Mouse (Mus musculus): ENCODE measurements around the gene Tcerg1l. TPM values are rescaled to one million over a fixed set of nuclear protein-coding genes. Genes with fewer than 3 reads are reported as not detected.

The Tcerg1l gene
- polyA plus RNA-seq, 1 experiment from 2014 or later = 1.4 TPM

- H3K27ac ChIP-seq = no peak overlapping the region
- no peaks in the 10 kb centered on the region for H3K9me3 ChIP-seq
- WGBS = 73% methylated on average over 4 of the region's 4 CpGs
- no peaks in the 10 kb centered on the region for H3K27me3 ChIP-seq (ENCODE audit: insufficient read depth, poor library complexity, severe bottlenecking)
- no peaks in the 10 kb centered on the region for H3K36me3 ChIP-seq
- H3K4me1 ChIP-seq = no peaks in the 10 kb centered on the region
- H3K4me3 ChIP-seq = no peak overlapping the region
- no peak for DNase-seq (ENCODE audit: low spot score)
Observed at GRCm38 (mm10) chr7:138338451-138338850, 59.1 kb downstream of the Tcerg1l start.

GRCm38 (mm10) chr7:138337946-138338345 lies 59.6 kb downstream of the Tcerg1l start:
- Histone ChIP-seq H3K4me1 (no peaks in the 10 kb centered on the region), H3K27ac (no peak overlapping the region), H3K27me3 (ENCODE audit: insufficient read depth, poor library complexity, severe bottlenecking) (no peaks in the 10 kb centered on the region), H3K9me3 (no peaks in the 10 kb centered on the region), H3K36me3 (no peaks in the 10 kb centered on the region), H3K4me3 (no peak overlapping the region)
- DNase-seq (ENCODE audit: low spot score) = no peak
- 63% methylated on average over 5 of the region's 5 CpGs for WGBS

- no peak for DNase-seq (ENCODE audit: low spot score)
- WGBS = 84% methylated on average over 4 of the region's 4 CpGs
- Histone ChIP-seq H3K27ac (no peak overlapping the region), H3K27me3 (ENCODE audit: insufficient read depth, poor library complexity, severe bottlenecking) (peaks cover 9% of the 10 kb centered on the region; the same call in 1 of the 2 replicates), H3K9me3 (no peaks in the 10 kb centered on the region), H3K4me1 (no peaks in the 10 kb centered on the region), H3K4me3 (no peak overlapping the region), H3K36me3 (no peaks in the 10 kb centered on the region)
Observed at GRCm38 (mm10) chr7:138332504-138333168, 64.9 kb downstream of the Tcerg1l start.

DNA sequence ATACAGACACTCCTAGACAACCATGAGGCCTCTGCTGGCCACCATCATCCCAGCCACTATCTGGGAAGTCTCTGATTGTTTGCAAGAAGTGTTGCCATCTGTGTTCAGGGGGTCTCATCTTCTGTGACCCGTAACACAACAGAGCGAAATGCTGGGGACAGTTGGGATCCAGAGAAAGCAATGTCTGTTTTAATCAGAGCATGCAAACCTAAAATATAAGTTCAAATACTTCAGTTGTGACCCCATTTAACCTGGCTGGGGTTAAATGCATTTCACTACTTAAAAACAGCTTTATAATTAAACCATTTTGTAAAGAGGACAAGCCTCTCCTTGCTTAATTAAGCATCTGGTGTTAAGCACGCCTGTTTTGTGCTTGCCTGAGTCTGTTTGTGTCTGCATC lies 66.3 kb downstream of the Tcerg1l start:
- H3K27ac ChIP-seq = no peak overlapping the region
- H3K4me1 ChIP-seq = no peaks in the 10 kb centered on the region
- H3K36me3 ChIP-seq = no peaks in the 10 kb centered on the region
- WGBS = 66% methylated on average over 3 of the region's 3 CpGs
- DNase-seq (ENCODE audit: low spot score) = no peak
- no peaks in the 10 kb centered on the region for H3K9me3 ChIP-seq
- peaks cover 9% of the 10 kb centered on the region; the same call in 1 of the 2 replicates for H3K27me3 ChIP-seq (ENCODE audit: insufficient read depth, poor library complexity, severe bottlenecking)
- no peak overlapping the region for H3K4me3 ChIP-seq

GRCm38 (mm10) chr7:138328637-138329036 lies 68.9 kb downstream of the Tcerg1l start:
- no peak overlapping the region for H3K4me3 ChIP-seq
- no peak for DNase-seq (ENCODE audit: low spot score)
- no peak overlapping the region for H3K27ac ChIP-seq
- 87% methylated on average over 6 of the region's 6 CpGs for WGBS
- H3K27me3 ChIP-seq (ENCODE audit: insufficient read depth, poor library complexity, severe bottlenecking) = peaks cover 9% of the 10 kb centered on the region; the same call in 1 of the 2 replicates
- no peaks in the 10 kb centered on the region for H3K36me3 ChIP-seq
- no peaks in the 10 kb centered on the region for H3K9me3 ChIP-seq
- H3K4me1 ChIP-seq = no peaks in the 10 kb centered on the region

- Histone ChIP-seq H3K27ac (no peak overlapping the region), H3K4me1 (no peaks in the 10 kb centered on the region), H3K4me3 (no peak overlapping the region), H3K9me3 (no peaks in the 10 kb centered on the region), H3K36me3 (no peaks in the 10 kb centered on the region), H3K27me3 (ENCODE audit: insufficient read depth, poor library complexity, severe bottlenecking) (peaks cover 9% of the 10 kb centered on the region; the same call in 1 of the 2 replicates)
- 68% methylated on average over 3 of the region's 3 CpGs for WGBS
- no peak for DNase-seq (ENCODE audit: low spot score)
Observed at GRCm38 (mm10) chr7:138326760-138327159, 70.8 kb downstream of the Tcerg1l start.

DNA sequence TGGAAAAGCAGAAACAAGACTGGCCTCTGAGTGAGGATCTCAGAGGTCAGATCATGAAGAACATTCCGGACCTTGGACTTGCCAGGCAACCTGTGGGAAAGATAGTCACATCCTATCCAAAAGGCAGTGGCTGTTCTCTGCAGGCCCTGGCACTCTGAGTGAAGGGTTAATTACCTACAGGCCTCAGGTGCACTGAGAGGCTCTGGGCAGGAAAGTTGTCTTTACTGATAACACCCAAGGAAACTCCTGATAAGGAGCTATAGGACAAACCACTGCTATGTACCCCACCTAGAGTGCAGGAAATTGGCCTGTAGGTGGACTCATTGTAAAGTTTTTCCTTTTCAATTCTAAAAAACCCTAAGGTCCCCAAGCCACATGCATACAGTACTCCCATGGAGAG lies 83.8 kb downstream of the Tcerg1l start:
- Histone ChIP-seq H3K9me3 (no peaks in the 10 kb centered on the region), H3K27me3 (ENCODE audit: insufficient read depth, poor library complexity, severe bottlenecking) (no peaks in the 10 kb centered on the region), H3K4me3 (no peak overlapping the region), H3K36me3 (no peaks in the 10 kb centered on the region), H3K4me1 (no peaks in the 10 kb centered on the region), H3K27ac (no peak overlapping the region)
- DNase-seq (ENCODE audit: low spot score) = no peak
- WGBS = 87% methylated on average over 1 of the region's 1 CpGs

GRCm38 (mm10) chr7:138306126-138306525 lies 91.4 kb downstream of the Tcerg1l start:
- Histone ChIP-seq H3K4me3 (no peak overlapping the region), H3K9me3 (no peaks in the 10 kb centered on the region), H3K27ac (no peak overlapping the region), H3K36me3 (no peaks in the 10 kb centered on the region), H3K4me1 (no peaks in the 10 kb centered on the region), H3K27me3 (ENCODE audit: insufficient read depth, poor library complexity, severe bottlenecking) (no peaks in the 10 kb centered on the region)
- no peak for DNase-seq (ENCODE audit: low spot score)
- WGBS = 82% methylated on average over 3 of the region's 3 CpGs

- H3K9me3 ChIP-seq = no peaks in the 10 kb centered on the region
- H3K4me3 ChIP-seq = no peak overlapping the region
- H3K27ac ChIP-seq = no peak overlapping the region
- 0 out of 2 replicates have a peak, but pooled peaks cover 4% of the 10 kb centered on the region for H3K27me3 ChIP-seq (ENCODE audit: insufficient read depth, poor library complexity, severe bottlenecking)
- 74% methylated on average over 5 of the region's 5 CpGs for WGBS
- H3K36me3 ChIP-seq = no peaks in the 10 kb centered on the region
- peaks cover 5% of the 10 kb centered on the region; the same call in 1 of the 2 replicates for H3K4me1 ChIP-seq
- no peak for DNase-seq (ENCODE audit: low spot score)
Observed at GRCm38 (mm10) chr7:138284790-138285189, 112.7 kb downstream of the Tcerg1l start.

- Histone ChIP-seq H3K36me3 (no peaks in the 10 kb centered on the region), H3K4me1 (no peaks in the 10 kb centered on the region), H3K27me3 (ENCODE audit: insufficient read depth, poor library complexity, severe bottlenecking) (no peaks in the 10 kb centered on the region), H3K27ac (no peak overlapping the region), H3K4me3 (no peak overlapping the region), H3K9me3 (no peaks in the 10 kb centered on the region)
- DNase-seq (ENCODE audit: low spot score) = no peak
- 72% methylated on average over 1 of the region's 1 CpGs for WGBS
Observed at GRCm38 (mm10) chr7:138275263-138275662, 122.3 kb downstream of the Tcerg1l start.

GRCm38 (mm10) chr7:138271328-138271727 lies 126.2 kb downstream of the Tcerg1l start:
- Histone ChIP-seq H3K27ac (no peak overlapping the region), H3K36me3 (no peaks in the 10 kb centered on the region), H3K9me3 (no peaks in the 10 kb centered on the region), H3K4me3 (no peak overlapping the region), H3K27me3 (ENCODE audit: insufficient read depth, poor library complexity, severe bottlenecking) (0 out of 2 replicates have a peak, but pooled peaks cover 4% of the 10 kb centered on the region), H3K4me1 (no peaks in the 10 kb centered on the region)
- WGBS = 87% methylated on average over 7 of the region's 7 CpGs
- no peak for DNase-seq (ENCODE audit: low spot score)

DNA sequence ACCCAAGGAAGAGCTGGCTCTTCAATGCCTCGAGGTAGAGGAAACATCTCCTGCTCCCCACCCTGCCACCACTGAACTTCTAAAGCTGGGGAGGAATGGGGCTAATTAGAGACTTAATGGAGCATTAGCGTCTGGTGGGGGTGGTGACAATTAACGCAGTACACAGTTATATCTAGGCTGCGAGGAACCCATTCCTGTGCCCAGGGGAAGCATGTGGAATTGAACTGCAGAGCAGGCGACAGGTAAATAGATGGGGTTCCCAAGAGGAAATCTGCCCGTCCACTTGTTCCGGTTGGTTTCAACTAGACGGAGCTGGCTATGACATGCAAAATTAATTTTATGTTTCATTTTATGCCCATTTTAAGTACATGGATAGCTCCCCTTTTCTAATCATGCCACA lies 128.1 kb downstream of the Tcerg1l start:
- Histone ChIP-seq H3K4me3 (no peak overlapping the region), H3K36me3 (no peaks in the 10 kb centered on the region), H3K4me1 (no peaks in the 10 kb centered on the region), H3K27ac (no peak overlapping the region), H3K27me3 (ENCODE audit: insufficient read depth, poor library complexity, severe bottlenecking) (0 out of 2 replicates have a peak, but pooled peaks cover 4% of the 10 kb centered on the region), H3K9me3 (no peaks in the 10 kb centered on the region)
- no peak for DNase-seq (ENCODE audit: low spot score)
- 85% methylated on average over 8 of the region's 8 CpGs for WGBS

DNA sequence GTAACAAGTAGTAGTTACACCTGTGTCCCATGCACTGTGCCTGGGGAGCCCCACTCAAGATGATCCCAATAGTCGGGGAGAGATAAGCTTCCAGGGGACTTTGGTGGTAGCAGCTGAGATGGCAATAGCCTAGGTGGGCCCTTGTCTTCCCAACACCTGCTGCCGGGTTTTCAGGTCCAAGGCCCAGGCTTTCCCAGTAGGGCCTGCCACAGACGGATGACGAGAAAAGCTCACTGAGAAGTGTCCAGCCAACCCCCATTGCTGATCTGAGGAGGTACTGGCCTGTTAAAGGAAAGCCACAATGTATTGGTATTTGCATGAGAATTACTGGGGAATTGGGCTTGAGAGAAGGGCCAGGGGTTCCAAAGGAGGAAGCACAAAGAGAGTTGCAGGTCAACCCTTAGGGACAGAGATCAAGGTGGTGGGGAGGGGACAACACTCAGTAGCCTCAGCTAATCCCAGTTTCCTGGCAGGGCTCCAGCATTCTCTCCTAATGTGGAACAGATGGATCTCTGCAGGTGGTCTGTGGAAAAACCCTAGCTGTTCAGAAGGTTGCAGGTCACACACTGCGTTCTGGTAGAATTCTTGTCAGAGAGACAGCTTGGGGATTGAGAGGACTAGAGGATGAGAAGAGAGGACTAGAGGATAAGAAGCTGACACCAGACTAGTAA lies 129.4 kb downstream of the Tcerg1l start:
- 0 out of 2 replicates have a peak, but pooled peaks cover 4% of the 10 kb centered on the region for H3K27me3 ChIP-seq (ENCODE audit: insufficient read depth, poor library complexity, severe bottlenecking)
- H3K4me3 ChIP-seq = no peak overlapping the region
- DNase-seq (ENCODE audit: low spot score) = no peak
- H3K27ac ChIP-seq = no peak overlapping the region
- no peaks in the 10 kb centered on the region for H3K36me3 ChIP-seq
- H3K9me3 ChIP-seq = no peaks in the 10 kb centered on the region
- 64% methylated on average over 5 of the region's 5 CpGs for WGBS
- H3K4me1 ChIP-seq = no peaks in the 10 kb centered on the region

Measured in heart, embryonic 10.5 days (tissue).